In the genomic region with DNA sequence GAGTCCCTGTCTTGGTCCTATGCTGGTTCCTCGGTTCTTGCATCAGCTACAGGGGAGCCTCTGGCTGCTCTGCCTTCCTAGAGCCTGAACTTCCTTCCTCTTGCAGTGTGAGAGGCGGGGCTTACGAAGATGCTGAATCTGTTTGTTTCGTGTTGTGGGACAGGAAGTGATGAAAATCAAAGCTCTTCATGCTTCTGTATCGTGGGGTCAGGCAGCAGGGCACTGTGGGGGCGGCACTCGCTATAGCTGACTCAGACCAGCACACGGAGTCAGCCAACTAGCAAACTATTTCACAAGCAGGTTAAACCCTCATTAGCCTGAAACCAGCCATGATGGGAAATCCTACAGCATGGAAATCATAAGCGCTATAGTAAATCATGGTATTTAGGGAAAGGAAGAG, we compare ENCODE assay signal across 12 mouse cellular contexts.
A peak's percentile ranks its signal among the peaks of the same experiment; 100 is the strongest.
DNase-seq lines count a peak whose midpoint lies in the region; ATAC-seq and TF ChIP-seq lines count a peak whose summit lies in the region.
"Had no signal": no experiment of that assay in that cellular context is flagged by ENCODE, and none has a peak within 500 bp of the region (broad histone marks: within the 10 kb centered on the region; RNA-seq: fewer than 3 reads in every experiment).

No protein-coding gene starts in this region.

- no peak overlapping the region for H3K9ac ChIP-seq in liver, embryonic 13.5 days
- no peak overlapping the region for H3K9ac ChIP-seq in forebrain, postnatal 0 days
- H3K9ac ChIP-seq: limb, embryonic 13.5 days; midbrain, embryonic 12.5 days had no signal

- DNase-seq in adrenal gland, postnatal 10 days: peak; percentile 6
- no peak for DNase-seq in adrenal gland, postnatal 4 days (ENCODE audit: low spot score in 2 of 2)
- DNase-seq in kidney, postnatal 10 days: peak; percentile 16
- no peak for DNase-seq in kidney, postnatal 14 days
- DNase-seq in CD4-positive helper T cell, adult 2 months (ENCODE audit: low read depth, low spot score): peak; percentile 24
- no peak for DNase-seq in liver, embryonic 13.5 days
- no peak for DNase-seq in neural tube, embryonic 10.5 days (ENCODE audit: extremely low spot score, low spot score)
- no peak for DNase-seq in forebrain, postnatal 0 days
- DNase-seq: B cell, adult 2 months; cerebellum, postnatal 25 days had no signal

- no peaks in the 10 kb centered on the region for H3K4me1 ChIP-seq in liver, embryonic 13.5 days (replicated peaks)
- H3K4me1 ChIP-seq in forebrain, postnatal 0 days (ENCODE audit: insufficient read depth): no peaks in the 10 kb centered on the region
- H3K4me1 ChIP-seq: midbrain, embryonic 12.5 days had no signal

- no peaks in the 10 kb centered on the region for H3K36me3 ChIP-seq in liver, embryonic 13.5 days
- H3K36me3 ChIP-seq in forebrain, postnatal 0 days (ENCODE audit: insufficient read depth): no peaks in the 10 kb centered on the region
- H3K36me3 ChIP-seq: limb, embryonic 13.5 days; midbrain, embryonic 12.5 days had no signal

- H3K27ac ChIP-seq in liver, embryonic 13.5 days: no peak overlapping the region
- H3K27ac ChIP-seq in forebrain, postnatal 0 days (ENCODE audit: low read depth, low read length): no peak overlapping the region
- H3K27ac ChIP-seq: limb, embryonic 13.5 days; midbrain, embryonic 12.5 days had no signal

- 43% methylated on average over 9 of the region's 9 CpGs for WGBS in liver, embryonic 13.5 days (ENCODE audit: insufficient replicate concordance)
- 84% methylated on average over 9 of the region's 9 CpGs for WGBS in forebrain, postnatal 0 days

- no peak overlapping the region for H3K4me3 ChIP-seq in liver, embryonic 13.5 days (replicated peaks)
- H3K4me3 ChIP-seq in forebrain, postnatal 0 days (ENCODE audit: low read depth, low read length): no peak overlapping the region
- H3K4me3 ChIP-seq: limb, embryonic 13.5 days; midbrain, embryonic 12.5 days had no signal

- no peaks in the 10 kb centered on the region for H3K9me3 ChIP-seq in liver, embryonic 13.5 days (replicated peaks)
- H3K9me3 ChIP-seq in forebrain, postnatal 0 days (ENCODE audit: low read length): no peaks in the 10 kb centered on the region
- H3K9me3 ChIP-seq: limb, embryonic 13.5 days; midbrain, embryonic 12.5 days had no signal

- H3K27me3 ChIP-seq in liver, embryonic 13.5 days: no peaks in the 10 kb centered on the region
- no peaks in the 10 kb centered on the region for H3K27me3 ChIP-seq in forebrain, postnatal 0 days (ENCODE audit: insufficient read depth, low read length)
- H3K27me3 ChIP-seq: limb, embryonic 13.5 days had no signal

- TF ChIP-seq CTCF in forebrain, postnatal 0 days (IDR thresholded peaks at IDR 0.05; ENCODE audit: low read depth): no peak

- H3K4me2 ChIP-seq in liver, embryonic 13.5 days: no peak overlapping the region
- no peak overlapping the region for H3K4me2 ChIP-seq in forebrain, postnatal 0 days (ENCODE audit: low read depth)
- H3K4me2 ChIP-seq: limb, embryonic 13.5 days; midbrain, embryonic 12.5 days had no signal

- ATAC-seq in liver, embryonic 13.5 days (ENCODE audit: low read depth): 0 out of 2 replicates have a peak, but pooled peaks have one; percentile 31
- ATAC-seq in forebrain, postnatal 0 days: no peak

Comparison
In these comparisons a context has a peak if more than half of its experiments do, and no peak if none do; other contexts are left out.
1. DNase-seq: peak in adrenal gland, postnatal 10 days (single experiment), kidney, postnatal 10 days (single experiment) and CD4-positive helper T cell, adult 2 months (single experiment); none in adrenal gland, postnatal 4 days (0 of 2), kidney, postnatal 14 days (single experiment), liver, embryonic 13.5 days (single experiment), neural tube, embryonic 10.5 days (single experiment) and forebrain, postnatal 0 days (single experiment).